In genomic region chr3:89183058-89183958, GRCm38 (mm10) we compare ENCODE assay signal across 8 mouse cellular contexts. TPM values are rescaled to one million over a fixed set of nuclear protein-coding genes. Genes with fewer than 3 reads are reported as not detected.
DNase-seq lines count a peak whose midpoint lies in the region; ATAC-seq lines count a peak whose summit lies in the region.

TSS of gene Fam189b (plus strand) at chr3:89183143.

- H3K4me3 ChIP-seq in hindbrain, embryonic 16.5 days (ENCODE audit: low read length) = peak within 1 kb of the TSS; percentile 67

- 6% methylated on average over 36 of the region's 39 CpGs for WGBS in hindbrain, embryonic 16.5 days

- H3K27me3 ChIP-seq in hindbrain, embryonic 16.5 days (replicated peaks; ENCODE audit: control insufficient read depth, insufficient read depth, low read length) = no peaks in the 10 kb centered on the region

- H3K9ac ChIP-seq in hindbrain, embryonic 16.5 days (ENCODE audit: low read depth, low read length) = peak within 1 kb of the TSS; percentile 86

- ATAC-seq in activated CD4-positive, CD25-positive, alpha-beta regulatory T cell, adult 4 months = peak; percentile 67
- peak; percentile 94 for ATAC-seq in hindbrain, embryonic 16.5 days

- H3K9me3 ChIP-seq in hindbrain, embryonic 16.5 days (ENCODE audit: control insufficient read depth, low read length) = no peaks in the 10 kb centered on the region

- H3K4me2 ChIP-seq in hindbrain, embryonic 16.5 days (ENCODE audit: low read length) = peak within 1 kb of the TSS; percentile 91

- peak within 1 kb of the TSS; percentile 87 for H3K27ac ChIP-seq in hindbrain, embryonic 16.5 days (ENCODE audit: low read depth, low read length)

- peaks cover 22% of the 10 kb centered on the region for H3K36me3 ChIP-seq in hindbrain, embryonic 16.5 days (ENCODE audit: control insufficient read depth, insufficient read depth, low read length)

- H3K4me1 ChIP-seq in hindbrain, embryonic 16.5 days (ENCODE audit: control insufficient read depth, insufficient read depth, low read depth, low read length) = peaks cover 24% of the 10 kb centered on the region

- peak; percentile 93 for DNase-seq in embryo, embryonic 10 days (ENCODE audit: low spot score)
- peak; percentile 73 to 75 for DNase-seq in gastrocnemius, adult 8-10 months (ENCODE audit: low spot score in 2 of 2)
- DNase-seq in left cerebral cortex, adult 11 months (ENCODE audit: low spot score) = peak; percentile 92
- DNase-seq in lung, postnatal 25 days (ENCODE audit: low spot score) = peak; percentile 84
- peak; percentile 92 for DNase-seq in retina, postnatal 1 day
- DNase-seq in urinary bladder, postnatal 14 days (ENCODE audit: low spot score) = peak; percentile 87

RNA-seq across cellular contexts. Expression of gene Fam189b, which starts in this region (rescaled TPM):
- 100 to 1,000 TPM; 158 to 168 TPM for polyA plus RNA-seq in activated CD4-positive, CD25-positive, alpha-beta regulatory T cell, adult 4 months (2017; shearing (Covaris generic))
- total RNA-seq in gastrocnemius, adult 8-10 months (2022) = 10 to 100 TPM; 19.2 to 22.6 (median 20.3) TPM
- polyA plus RNA-seq in hindbrain, embryonic 16.5 days (2015; fragmentation: Nextera tagmentation; extraction: Ambion mirVana) = 35.4 and 40.8 TPM in 2 replicates

Comparison
In these comparisons a context has a peak if more than half of its experiments do, and no peak if none do; other contexts are left out.
1. Peak in every context shown above with its lines: DNase-seq, ATAC-seq, H3K4me3 ChIP-seq and H3K27ac ChIP-seq.